Mouse (Mus musculus) left cerebral cortex, adult 8-10 months (tissue): ENCODE data around the gene Fbxw11. TPM values are rescaled to one million over a fixed set of nuclear protein-coding genes. Genes with fewer than 3 reads are reported as not detected.
"Not testable (repeated sequence)": the region's sequence is repeated elsewhere in the genome, so short reads cannot be mapped to it uniquely, and the experiment has no call there.

ENCODE experiments used
- DNase-seq, 2 experiments: peaks; one replicate each; pipeline ENCODE4 v3.0.0; 2022; ENCODE audit warnings: low spot score in 2 of 2
- total RNA-seq, 4 experiments: library from RNA; stranded (reverse); gene quantifications; 2 replicates each; pipeline ENCODE4 v1.2.4; 2022

The Fbxw11 gene
- total RNA-seq, 4 experiments from 2014 or later, result 109 to 129 (median 121) TPM

- no peak for DNase-seq
Observed at GRCm38 (mm10) chr11:32708739-32709501, 66.4 kb downstream of the Fbxw11 start.

- DNase-seq, result no peak
Observed at GRCm38 (mm10) chr11:32709563-32709962, 67.0 kb downstream of the Fbxw11 start.

- DNase-seq, result no peak
Observed at GRCm38 (mm10) chr11:32714230-32714629, 71.7 kb downstream of the Fbxw11 start.

GRCm38 (mm10) chr11:32714896-32715295 lies 72.4 kb downstream of the Fbxw11 start:
- DNase-seq, result no peak

- DNase-seq, result no peak
Observed at GRCm38 (mm10) chr11:32715495-32715894, 73.0 kb downstream of the Fbxw11 start.

GRCm38 (mm10) chr11:32715970-32716369 lies 73.4 kb downstream of the Fbxw11 start:
- DNase-seq, result no peak

GRCm38 (mm10) chr11:32716876-32717275 lies 74.4 kb downstream of the Fbxw11 start:
- DNase-seq, result no peak

- DNase-seq, result not testable (repeated sequence)
Observed at GRCm38 (mm10) chr11:32717711-32718110, 75.2 kb downstream of the Fbxw11 start.

- no peak for DNase-seq
Observed at GRCm38 (mm10) chr11:32718371-32718770, 75.8 kb downstream of the Fbxw11 start.

GRCm38 (mm10) chr11:32718979-32719378 lies 76.5 kb downstream of the Fbxw11 start:
- DNase-seq, result no peak

GRCm38 (mm10) chr11:32722653-32723052 lies 80.1 kb downstream of the Fbxw11 start:
- no peak for DNase-seq

GRCm38 (mm10) chr11:32723287-32723686 lies 80.8 kb downstream of the Fbxw11 start:
- DNase-seq, result no peak

- DNase-seq, result no peak
Observed at GRCm38 (mm10) chr11:32725171-32725570, 82.6 kb downstream of the Fbxw11 start.

GRCm38 (mm10) chr11:32732467-32732866 lies 89.9 kb downstream of the Fbxw11 start:
- DNase-seq, result no peak

- DNase-seq, result peak in 1 of 2 experiments; percentile 39
Observed at GRCm38 (mm10) chr11:32733195-32733594, 90.7 kb downstream of the Fbxw11 start.

GRCm38 (mm10) chr11:32736371-32736770 lies 93.8 kb downstream of the Fbxw11 start:
- no peak for DNase-seq

GRCm38 (mm10) chr11:32737729-32738128 lies 95.2 kb downstream of the Fbxw11 start:
- DNase-seq, result no peak

- no peak for DNase-seq
Observed at GRCm38 (mm10) chr11:32743891-32744290, 101.4 kb downstream of the Fbxw11 start.

- DNase-seq, result no peak
Observed at GRCm38 (mm10) chr11:32744463-32744862, 101.9 kb downstream of the Fbxw11 start.

- no peak for DNase-seq
Observed at GRCm38 (mm10) chr11:32745466-32745865, 102.9 kb downstream of the Fbxw11 start.

GRCm38 (mm10) chr11:32746036-32746435 lies 103.5 kb downstream of the Fbxw11 start:
- no peak for DNase-seq

GRCm38 (mm10) chr11:32746475-32746874 lies 104.0 kb downstream of the Fbxw11 start:
- DNase-seq, result no peak

- no peak for DNase-seq
Observed at GRCm38 (mm10) chr11:32748800-32749199, 106.3 kb downstream of the Fbxw11 start.
